Mouse (Mus musculus): ENCODE data around the gene Ushbp1. TPM values are rescaled to one million over a fixed set of nuclear protein-coding genes. Genes with fewer than 3 reads are reported as not detected.

Gene Ushbp1
- polyA plus RNA-seq, 1 experiment from 2014 or later, result 7.4 TPM

DNA sequence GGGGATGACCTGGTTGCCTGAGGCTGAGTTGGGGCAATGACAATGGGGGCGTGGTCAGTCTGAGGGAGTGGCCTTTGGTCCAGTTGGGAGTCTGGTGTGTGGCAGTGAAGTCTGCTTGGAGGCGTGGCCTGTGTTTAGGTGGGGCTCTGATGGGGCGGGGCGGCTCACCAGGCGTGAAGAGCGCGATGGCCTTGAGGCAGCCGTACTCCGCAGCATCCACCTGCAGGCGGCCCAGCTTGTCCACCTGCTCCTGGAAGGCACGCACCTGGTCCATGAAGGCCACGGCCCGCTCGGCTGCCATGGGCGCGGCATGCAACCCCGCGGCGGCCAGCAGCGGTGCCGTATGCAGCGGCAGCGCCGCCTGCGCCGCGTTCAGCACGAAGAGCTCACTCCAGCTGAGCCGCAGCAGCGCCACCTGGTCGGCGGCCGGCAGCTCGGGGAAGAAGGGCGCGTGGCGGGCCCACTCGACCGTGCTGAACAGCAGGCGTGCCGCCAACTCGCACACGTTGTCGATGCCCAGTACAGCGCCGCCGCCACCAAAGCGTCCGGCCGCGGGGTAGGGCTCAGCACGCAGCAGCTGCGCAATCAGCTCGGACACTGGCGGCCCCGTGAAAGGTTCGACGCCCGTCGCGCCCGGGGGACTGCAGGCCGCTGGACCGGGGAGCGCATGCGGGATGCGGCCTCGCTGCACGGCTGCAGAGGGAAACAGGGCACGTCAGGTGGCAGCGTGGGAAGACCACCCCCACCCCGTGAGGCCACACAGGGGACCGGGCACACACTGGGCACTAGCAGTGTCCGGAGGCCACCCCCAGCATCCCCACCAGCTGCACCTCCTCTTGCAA lies 19.8 kb downstream of the Ushbp1 start:
- Histone ChIP-seq H3K9ac (peak overlapping the region; percentile 49), H3K27ac (peak overlapping the region; percentile 79), H3K27me3 (replicated peaks) (peaks cover 3% of the 10 kb centered on the region; the same call in 1 of the 2 replicates), H3K36me3 (replicated peaks) (no peaks in the 10 kb centered on the region), H3K4me3 (peak overlapping the region; percentile 39), H3K4me1 (peaks cover 44% of the 10 kb centered on the region), H3K4me2 (peak overlapping the region; percentile 80), H3K9me3 (no peaks in the 10 kb centered on the region)
- ATAC-seq (replicated peaks), result peak; percentile 8; the same call in 1 of the 2 replicates
- WGBS, result 4% methylated on average over 61 of the region's 74 CpGs

DNA sequence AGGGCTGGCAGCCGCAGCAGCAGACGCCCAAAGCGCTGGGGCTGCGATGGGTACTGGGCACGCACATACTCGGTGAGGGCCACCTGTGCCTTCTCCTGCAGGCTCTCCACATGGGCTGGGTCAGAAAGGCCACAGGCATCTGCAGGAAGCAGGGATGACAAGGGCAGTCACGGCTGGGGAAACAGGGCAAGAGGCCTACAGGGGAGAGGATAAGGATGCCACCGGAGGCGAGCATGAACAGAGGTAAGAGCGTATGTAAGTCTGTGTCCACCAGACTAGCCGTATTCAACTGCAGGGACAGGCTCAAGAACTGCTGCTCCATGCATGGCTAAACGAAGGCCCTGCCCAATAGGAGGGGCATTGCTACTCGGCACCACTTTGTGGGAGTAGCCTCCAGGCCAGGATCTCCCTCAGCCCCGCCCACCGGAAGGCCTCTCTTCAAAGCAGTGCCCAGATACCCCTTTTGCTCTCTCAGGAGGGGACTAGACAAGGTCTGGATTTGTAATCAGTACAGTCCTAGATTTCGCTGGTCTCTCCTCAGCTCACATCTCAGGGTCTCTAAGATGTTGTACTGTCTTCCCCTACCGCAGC lies 20.9 kb downstream of the Ushbp1 start:
- H3K4me3 ChIP-seq, result no peak overlapping the region
- H3K4me1 ChIP-seq, result peaks cover 39% of the 10 kb centered on the region
- WGBS, result 75% methylated on average over 17 of the region's 17 CpGs
- no peak overlapping the region for H3K9ac ChIP-seq
- ATAC-seq (replicated peaks), result no peak
- no peaks in the 10 kb centered on the region for H3K36me3 ChIP-seq (replicated peaks)
- H3K27me3 ChIP-seq (replicated peaks), result peaks cover 3% of the 10 kb centered on the region; the same call in 1 of the 2 replicates
- H3K4me2 ChIP-seq, result 0 out of 2 replicates have a peak overlapping the region, but pooled peaks have one; percentile 80
- no peaks in the 10 kb centered on the region for H3K9me3 ChIP-seq
- no peak overlapping the region for H3K27ac ChIP-seq

GRCm38 (mm10) chr8:71373000-71373399 lies 22.6 kb downstream of the Ushbp1 start:
- 89% methylated on average over 3 of the region's 3 CpGs for WGBS
- Histone ChIP-seq H3K4me1 (peaks cover 35% of the 10 kb centered on the region), H3K27me3 (replicated peaks) (peaks cover 3% of the 10 kb centered on the region; the same call in 1 of the 2 replicates), H3K27ac (no peak overlapping the region), H3K36me3 (replicated peaks) (0 out of 2 replicates have a peak, but pooled peaks cover 3% of the 10 kb centered on the region), H3K4me2 (no peak overlapping the region), H3K9ac (no peak overlapping the region), H3K4me3 (no peak overlapping the region), H3K9me3 (no peaks in the 10 kb centered on the region)
- no peak for ATAC-seq (replicated peaks)

GRCm38 (mm10) chr8:71372427-71372826 lies 23.2 kb downstream of the Ushbp1 start:
- 84% methylated on average over 12 of the region's 12 CpGs for WGBS
- Histone ChIP-seq H3K4me3 (no peak overlapping the region), H3K9me3 (no peaks in the 10 kb centered on the region), H3K4me1 (peaks cover 41% of the 10 kb centered on the region), H3K27me3 (replicated peaks) (no peaks in the 10 kb centered on the region), H3K9ac (no peak overlapping the region), H3K4me2 (no peak overlapping the region), H3K36me3 (replicated peaks) (0 out of 2 replicates have a peak, but pooled peaks cover 3% of the 10 kb centered on the region), H3K27ac (no peak overlapping the region)
- no peak for ATAC-seq (replicated peaks)

GRCm38 (mm10) chr8:71371236-71371848 lies 24.3 kb downstream of the Ushbp1 start, which contains the start of gene Ocel1:
Ocel1 (plus strand) TSS chr8:71371298.
- peak within 1 kb of the TSS; percentile 52 for H3K4me2 ChIP-seq
- peak within 1 kb of the TSS; percentile 74 for H3K9ac ChIP-seq
- H3K9me3 ChIP-seq, result no peaks in the 10 kb centered on the region
- peak; percentile 83 for ATAC-seq (replicated peaks)
- H3K27me3 ChIP-seq (replicated peaks), result no peaks in the 10 kb centered on the region
- H3K4me1 ChIP-seq, result peaks cover 35% of the 10 kb centered on the region
- WGBS, result under 1% methylated on average over 61 of the region's 68 CpGs
- peak within 1 kb of the TSS; percentile 81 for H3K4me3 ChIP-seq
- peak within 1 kb of the TSS; percentile 90 for H3K27ac ChIP-seq
- 0 out of 2 replicates have a peak, but pooled peaks cover 3% of the 10 kb centered on the region for H3K36me3 ChIP-seq (replicated peaks)

DNA sequence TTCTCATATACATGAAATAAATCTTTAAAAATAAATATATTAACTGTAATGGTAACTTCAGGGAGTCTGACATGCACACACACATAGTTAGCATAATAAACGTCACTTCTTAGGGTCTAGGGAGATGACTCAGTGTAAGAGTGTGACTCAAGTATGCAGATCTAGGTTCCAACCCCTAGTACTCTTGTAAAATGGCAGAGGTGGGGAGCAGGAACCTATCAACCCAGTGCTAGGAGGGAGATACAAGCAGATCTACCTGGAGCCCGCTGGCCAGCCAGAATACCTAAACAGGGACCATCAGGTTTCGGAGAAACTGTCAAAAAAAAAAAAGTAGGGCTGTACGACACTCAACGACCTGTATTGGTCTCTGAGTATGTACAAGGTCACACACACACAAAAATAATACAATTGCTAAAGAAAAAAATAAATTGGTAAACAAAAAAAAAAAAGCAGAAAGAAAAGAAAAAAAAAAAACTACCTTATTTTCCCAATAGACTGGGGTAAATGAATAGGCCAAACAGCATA lies 24.8 kb downstream of the Ushbp1 start:
- peak overlapping the region; percentile 74 for H3K9ac ChIP-seq
- no peak for ATAC-seq (replicated peaks)

GRCm38 (mm10) chr8:71369040-71369718 lies 26.4 kb downstream of the Ushbp1 start:
- Histone ChIP-seq H3K4me2 (no peak overlapping the region), H3K4me3 (no peak overlapping the region), H3K27ac (no peak overlapping the region), H3K9me3 (no peaks in the 10 kb centered on the region), H3K27me3 (replicated peaks) (no peaks in the 10 kb centered on the region), H3K9ac (no peak overlapping the region), H3K4me1 (peaks cover 31% of the 10 kb centered on the region), H3K36me3 (replicated peaks) (0 out of 2 replicates have a peak, but pooled peaks cover 3% of the 10 kb centered on the region)
- 93% methylated on average over 10 of the region's 10 CpGs for WGBS
- ATAC-seq (replicated peaks), result no peak

More for the DNA sequence above, 24.8 kb downstream of the Ushbp1 start:
- Histone ChIP-seq H3K9me3 (no peaks in the 10 kb centered on the region), H3K4me2 (peak overlapping the region; percentile 52), H3K4me3 (peak overlapping the region; percentile 81), H3K27ac (peak overlapping the region; percentile 90), H3K36me3 (replicated peaks) (0 out of 2 replicates have a peak, but pooled peaks cover 3% of the 10 kb centered on the region), H3K4me1 (peaks cover 35% of the 10 kb centered on the region), H3K27me3 (replicated peaks) (no peaks in the 10 kb centered on the region)
- WGBS, result 33% methylated on average over 5 of the region's 5 CpGs

DNA sequence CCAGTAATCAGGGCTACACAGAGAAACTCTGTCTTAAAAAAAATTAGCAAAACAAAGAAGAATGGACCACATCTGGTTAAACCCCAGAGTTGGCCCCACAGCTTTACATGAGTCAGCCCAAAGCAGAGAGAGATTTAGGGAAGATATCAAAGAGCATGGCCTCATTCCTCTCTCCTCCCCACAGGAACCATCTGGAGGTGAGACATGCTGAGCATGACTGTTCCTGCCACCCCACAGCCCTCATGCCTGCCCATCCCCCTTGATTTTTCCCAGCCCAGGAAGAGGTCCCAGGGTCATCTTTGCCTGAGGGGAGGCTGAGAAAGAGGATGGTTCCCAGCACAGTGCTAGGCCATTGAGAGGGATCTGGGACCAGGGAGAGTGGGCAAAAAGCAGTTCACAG lies 27.2 kb downstream of the Ushbp1 start:
- Histone ChIP-seq H3K4me2 (0 out of 2 replicates have a peak overlapping the region, but pooled peaks have one; percentile 80), H3K4me3 (no peak overlapping the region), H3K4me1 (peaks cover 31% of the 10 kb centered on the region), H3K36me3 (replicated peaks) (0 out of 2 replicates have a peak, but pooled peaks cover 3% of the 10 kb centered on the region), H3K27me3 (replicated peaks) (no peaks in the 10 kb centered on the region), H3K9ac (0 out of 2 replicates have a peak overlapping the region, but pooled peaks have one; percentile 9), H3K9me3 (no peaks in the 10 kb centered on the region), H3K27ac (no peak overlapping the region)
- ATAC-seq (replicated peaks), result no peak

DNA sequence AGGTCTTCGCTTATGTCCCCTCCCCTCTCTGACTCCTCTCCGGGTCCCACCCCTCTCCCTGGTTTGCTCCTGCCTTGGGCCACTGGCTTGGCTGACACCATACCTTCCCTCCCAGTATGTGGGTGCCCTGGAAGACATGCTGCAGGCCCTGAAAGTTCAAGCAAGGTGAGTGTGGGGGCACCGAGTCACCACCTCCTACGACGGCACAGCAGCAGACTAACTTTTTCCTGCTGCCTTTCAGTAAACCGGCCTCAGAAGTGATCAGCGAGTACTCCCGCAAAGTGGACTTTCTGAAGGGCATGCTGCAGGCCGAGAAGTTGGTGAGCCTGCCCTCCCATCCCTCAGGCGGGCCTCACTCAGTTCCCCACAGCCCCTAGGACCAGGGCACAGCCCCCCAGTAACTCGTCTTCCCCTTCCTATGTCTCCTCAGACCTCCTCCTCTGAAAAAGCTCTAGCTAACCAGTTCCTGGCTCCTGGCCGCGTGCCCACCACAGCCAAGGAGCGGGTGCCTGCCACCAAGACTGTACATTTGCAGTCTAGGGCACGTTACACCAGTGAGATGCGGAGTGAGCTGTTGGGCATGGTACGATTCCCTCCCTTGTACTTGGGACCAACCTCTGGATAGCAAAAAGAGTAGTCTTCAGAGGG lies 27.9 kb downstream of the Ushbp1 start:
- peak overlapping the region; percentile 80 for H3K4me2 ChIP-seq
- H3K4me3 ChIP-seq, result peak overlapping the region; percentile 61
- 0 out of 2 replicates have a peak, but pooled peaks have one; percentile 0 for ATAC-seq (replicated peaks)
- H3K27me3 ChIP-seq (replicated peaks), result no peaks in the 10 kb centered on the region
- 50% methylated on average over 17 of the region's 17 CpGs for WGBS
- H3K4me1 ChIP-seq, result peaks cover 31% of the 10 kb centered on the region
- H3K9me3 ChIP-seq, result no peaks in the 10 kb centered on the region
- H3K27ac ChIP-seq, result peak overlapping the region; percentile 93
- 0 out of 2 replicates have a peak, but pooled peaks cover 3% of the 10 kb centered on the region for H3K36me3 ChIP-seq (replicated peaks)
- H3K9ac ChIP-seq, result peak overlapping the region; percentile 57

GRCm38 (mm10) chr8:71366771-71367528 lies 28.7 kb downstream of the Ushbp1 start, which contains the start of gene Use1:
Use1 (plus strand) TSS chr8:71366848.
- Histone ChIP-seq H3K36me3 (replicated peaks) (0 out of 2 replicates have a peak, but pooled peaks cover 3% of the 10 kb centered on the region), H3K4me3 (peak within 1 kb of the TSS; percentile 61), H3K27ac (peak within 1 kb of the TSS; percentile 93), H3K4me2 (peak within 1 kb of the TSS; percentile 80), H3K27me3 (replicated peaks) (no peaks in the 10 kb centered on the region), H3K4me1 (peaks cover 31% of the 10 kb centered on the region), H3K9me3 (no peaks in the 10 kb centered on the region), H3K9ac (peak within 1 kb of the TSS; percentile 57)
- WGBS, result under 1% methylated on average over 56 of the region's 56 CpGs
- ATAC-seq (replicated peaks), result peak; percentile 84
